Mouse (Mus musculus) intestine, postnatal 0 days (tissue): ENCODE measurements at regions not wholly inside any gene's neighbourhood (a gene's known extent, or its start where the extent isn't known, plus 50 kb on each side); places are given as distances from the start of the nearest gene placed in this dataset.

Experiments
- ATAC-seq: fragments of 200-750 bp; cut with Nextera tagmentation; 2 replicates; pipeline ENCODE4 v1.8.0; 2017; ENCODE audit warnings: mild to moderate bottlenecking, moderate TSS enrichment, moderate library complexity
- H3K27ac ChIP-seq: fragments of 300-500 bp; sonication (generic); 2 replicates; pipeline ENCODE4 v1.5.1; 2014; ENCODE audit warnings: mild to moderate bottlenecking, low read depth, low read length, moderate library complexity
- H3K27me3 ChIP-seq: fragments of 300-500 bp; sonication (generic); replicated peaks from 2 replicates; pipeline ENCODE4 v1.6.1; 2014; ENCODE audit warnings: low read length, mixed read lengths; ENCODE audit not compliant: control insufficient read depth, insufficient read depth
- H3K36me3 ChIP-seq: fragments of 300-500 bp; sonication (generic); 2 replicates; pipeline ENCODE4 v1.6.1; 2014; ENCODE audit warnings: mild to moderate bottlenecking, moderate library complexity; ENCODE audit not compliant: control insufficient read depth, insufficient read depth
- H3K4me1 ChIP-seq: fragments of 300-500 bp; sonication (generic); replicated peaks from 2 replicates; pipeline ENCODE4 v1.6.1; 2014; ENCODE audit warnings: antibody characterized with exemption, low read length, mixed read lengths; ENCODE audit not compliant: control insufficient read depth, insufficient read depth
- H3K4me2 ChIP-seq: fragments of 300-500 bp; sonication (generic); replicated peaks from 2 replicates; pipeline ENCODE4 v1.6.1; 2014; ENCODE audit warnings: low read depth, mild to moderate bottlenecking, moderate library complexity
- H3K4me3 ChIP-seq: fragments of 300-500 bp; sonication (generic); 2 replicates; pipeline ENCODE4 v1.5.1; 2014; ENCODE audit warnings: low read depth, low read length
- H3K9ac ChIP-seq: fragments of 300-500 bp; sonication (generic); 2 replicates; pipeline ENCODE4 v1.6.1; 2014; ENCODE audit warnings: mild to moderate bottlenecking, low read depth, low read length
- H3K9me3 ChIP-seq: fragments of 300-500 bp; sonication (generic); 2 replicates; pipeline ENCODE4 v1.6.1; 2016; ENCODE audit warnings: mixed run types; ENCODE audit not compliant: control insufficient read depth
- CTCF ChIP-seq: sonication (generic); IDR thresholded peaks from 2 replicates; pipeline ENCODE4 v1.5.1; 2016; ENCODE audit warnings: low read depth, mild to moderate bottlenecking, control low read depth, antibody characterized with exemption, moderate library complexity
- WGBS: fragments of 180-500 bp; shearing (Covaris S2); extraction: QIAGEN DNeasy Blood & Tissue Kit; methylation state at CpG from one replicate; pipeline ENCODE4 v1.1.7; 2014; 5-methylcytosine and 5-hydroxymethylcytosine counted together

DNA sequence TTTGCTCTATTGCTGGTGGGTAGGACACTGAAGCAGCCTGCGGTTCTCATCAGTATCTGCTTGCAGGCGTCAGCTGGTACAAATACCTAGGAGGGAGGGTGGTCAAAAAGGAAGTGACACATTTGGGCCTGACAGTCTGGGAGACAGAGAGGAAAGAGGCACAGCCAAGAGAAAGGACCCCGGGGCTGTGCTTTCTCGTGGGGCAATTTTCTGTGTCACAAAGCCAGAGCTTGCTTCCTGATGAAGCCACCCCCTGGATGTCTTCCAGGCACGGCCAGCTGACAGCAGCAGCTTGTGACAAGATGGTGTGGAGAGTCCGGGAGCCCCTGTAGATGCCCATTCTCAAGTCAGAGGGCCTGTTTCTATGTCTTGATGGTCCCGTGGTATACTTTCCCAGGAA, 1181.8 kb upstream of the A1bg start:
- TF ChIP-seq CTCF, result no peak
- WGBS, result 66% methylated on average over 7 of the region's 7 CpGs
- Histone ChIP-seq H3K9me3 (0 out of 2 replicates have a peak, but pooled peaks cover 7% of the 10 kb centered on the region), H3K27me3 (no peaks in the 10 kb centered on the region), H3K4me2 (no peak overlapping the region), H3K27ac (no peak overlapping the region), H3K4me1 (no peaks in the 10 kb centered on the region), H3K9ac (no peak overlapping the region), H3K4me3 (no peak overlapping the region), H3K36me3 (no peaks in the 10 kb centered on the region)
- ATAC-seq, result no peak

DNA sequence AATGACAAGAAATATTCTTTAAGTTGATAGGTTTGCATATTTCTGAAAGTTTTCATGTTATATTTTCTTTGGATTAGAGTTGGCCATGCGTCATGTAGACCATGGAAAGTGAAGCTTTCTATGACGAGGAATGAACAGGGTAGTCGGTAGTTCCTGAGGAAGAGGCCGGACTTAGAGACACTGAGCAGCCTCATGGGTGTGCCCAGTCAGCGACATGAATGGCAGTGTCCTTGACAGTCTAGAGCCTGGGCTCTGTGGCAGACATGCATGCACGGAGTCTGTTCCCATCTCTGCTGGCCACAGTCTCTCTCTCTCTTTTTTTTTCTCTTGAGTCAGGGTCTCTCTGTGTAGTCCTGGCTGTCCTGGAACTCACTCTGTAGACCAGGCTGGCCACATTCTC, 1176.9 kb upstream of the A1bg start:
- 77% methylated on average over 6 of the region's 6 CpGs for WGBS
- Histone ChIP-seq H3K36me3 (no peaks in the 10 kb centered on the region), H3K27me3 (no peaks in the 10 kb centered on the region), H3K9ac (no peak overlapping the region), H3K4me1 (peaks cover 5% of the 10 kb centered on the region), H3K4me2 (no peak overlapping the region), H3K4me3 (no peak overlapping the region), H3K9me3 (0 out of 2 replicates have a peak, but pooled peaks cover 7% of the 10 kb centered on the region), H3K27ac (no peak overlapping the region)
- no peak for ATAC-seq
- no peak for TF ChIP-seq CTCF

DNA sequence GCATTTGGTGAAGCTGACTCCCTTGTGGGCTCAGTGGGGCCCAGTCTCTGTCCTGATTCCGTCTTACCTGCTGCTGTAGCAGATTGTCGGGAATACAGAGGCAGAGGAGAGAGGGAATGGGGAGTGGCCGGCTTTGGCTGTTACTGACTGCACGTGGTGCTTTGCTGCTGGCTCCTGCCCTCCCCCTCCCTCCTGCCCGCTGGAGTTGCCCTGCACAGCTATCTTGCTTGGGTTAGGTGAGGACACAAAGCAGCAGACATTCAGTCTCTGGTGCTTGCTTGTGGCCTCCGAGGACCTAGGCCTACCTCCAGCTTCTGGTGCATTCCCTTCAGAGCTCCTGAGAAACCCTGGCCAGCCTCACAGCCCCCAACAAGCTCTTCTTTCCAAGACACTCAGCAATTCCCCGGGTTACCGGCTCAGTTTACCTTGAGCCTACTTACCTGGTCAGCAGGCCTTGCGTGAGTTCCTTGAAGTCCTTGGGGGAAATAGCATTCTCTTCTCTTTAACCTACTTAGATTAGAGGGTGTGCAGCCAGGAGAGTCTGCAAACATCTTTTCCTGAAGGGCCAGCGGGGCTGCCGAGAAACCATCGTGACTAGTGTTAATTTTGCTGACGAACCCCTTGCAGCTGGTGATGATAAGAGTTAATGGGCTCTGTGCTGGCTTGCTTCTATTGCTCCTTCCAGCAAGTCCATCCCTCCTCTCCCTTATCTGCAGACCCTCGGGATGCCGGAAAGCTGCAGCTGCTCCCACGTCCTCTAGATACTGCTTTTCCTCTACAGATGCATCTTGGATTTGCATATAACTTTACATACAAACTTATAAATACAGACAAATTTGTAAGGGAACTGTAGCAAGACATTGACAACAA, 1176.2 kb upstream of the A1bg start:
- WGBS, result 38% methylated on average over 16 of the region's 16 CpGs
- ATAC-seq, result peak; percentile 84
- Histone ChIP-seq H3K4me2 (0 out of 2 replicates have a peak overlapping the region, but pooled peaks have one; percentile 0), H3K27me3 (no peaks in the 10 kb centered on the region), H3K9ac (no peak overlapping the region), H3K36me3 (no peaks in the 10 kb centered on the region), H3K9me3 (0 out of 2 replicates have a peak, but pooled peaks cover 7% of the 10 kb centered on the region), H3K4me3 (no peak overlapping the region), H3K4me1 (peaks cover 5% of the 10 kb centered on the region), H3K27ac (no peak overlapping the region)
- TF ChIP-seq CTCF, result no peak

DNA sequence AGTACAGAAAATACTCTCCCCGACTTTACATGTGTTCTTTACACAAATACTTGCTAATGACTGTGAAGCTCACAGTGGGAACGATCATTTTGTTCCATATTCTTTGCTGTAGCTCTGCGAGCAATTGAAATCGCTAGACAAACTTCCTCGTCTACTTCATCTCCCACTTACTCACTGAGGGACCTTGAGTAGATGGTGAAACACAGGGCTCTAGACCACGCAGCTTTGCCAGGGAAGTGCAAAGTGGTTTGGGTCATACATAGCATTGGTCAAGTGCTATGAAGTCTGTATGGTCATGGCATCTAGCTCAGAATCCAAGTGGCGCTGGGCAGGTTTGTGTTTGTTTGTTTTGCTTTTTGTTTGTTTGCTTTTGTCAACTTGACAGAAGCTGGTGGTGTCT, 1174.0 kb upstream of the A1bg start:
- no peaks in the 10 kb centered on the region for H3K36me3 ChIP-seq
- H3K4me2 ChIP-seq, result no peak overlapping the region
- H3K4me1 ChIP-seq, result peaks cover 7% of the 10 kb centered on the region
- H3K27me3 ChIP-seq, result no peaks in the 10 kb centered on the region
- H3K27ac ChIP-seq, result no peak overlapping the region
- TF ChIP-seq CTCF, result no peak
- no peak overlapping the region for H3K4me3 ChIP-seq
- no peaks in the 10 kb centered on the region for H3K9me3 ChIP-seq
- 85% methylated on average over 7 of the region's 7 CpGs for WGBS
- ATAC-seq, result no peak
- no peak overlapping the region for H3K9ac ChIP-seq

DNA sequence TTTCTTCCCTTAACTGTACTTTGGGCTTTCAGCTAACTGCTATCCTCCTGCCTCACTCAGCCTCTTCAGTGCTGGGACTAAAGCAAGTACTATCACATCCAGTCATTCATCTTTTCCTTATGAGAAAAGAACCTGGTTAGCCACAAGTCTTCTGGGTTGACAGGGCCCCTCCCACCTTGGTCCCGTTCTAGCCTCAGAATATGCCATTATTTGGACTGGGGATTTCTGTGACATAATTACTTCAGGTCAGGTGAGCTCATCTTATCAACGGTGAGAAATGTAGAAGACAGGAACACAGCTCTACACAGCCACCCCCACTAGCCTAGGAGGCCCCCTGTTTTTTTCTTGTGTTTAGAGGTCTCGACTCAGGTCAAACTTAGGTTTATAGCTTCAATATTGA, 1172.4 kb upstream of the A1bg start:
- Histone ChIP-seq H3K9ac (no peak overlapping the region), H3K4me1 (peaks cover 8% of the 10 kb centered on the region), H3K27ac (no peak overlapping the region), H3K36me3 (no peaks in the 10 kb centered on the region), H3K4me3 (no peak overlapping the region), H3K27me3 (no peaks in the 10 kb centered on the region), H3K4me2 (no peak overlapping the region), H3K9me3 (no peaks in the 10 kb centered on the region)
- no peak for ATAC-seq
- WGBS, result 73% methylated on average over 3 of the region's 3 CpGs
- no peak for TF ChIP-seq CTCF

DNA sequence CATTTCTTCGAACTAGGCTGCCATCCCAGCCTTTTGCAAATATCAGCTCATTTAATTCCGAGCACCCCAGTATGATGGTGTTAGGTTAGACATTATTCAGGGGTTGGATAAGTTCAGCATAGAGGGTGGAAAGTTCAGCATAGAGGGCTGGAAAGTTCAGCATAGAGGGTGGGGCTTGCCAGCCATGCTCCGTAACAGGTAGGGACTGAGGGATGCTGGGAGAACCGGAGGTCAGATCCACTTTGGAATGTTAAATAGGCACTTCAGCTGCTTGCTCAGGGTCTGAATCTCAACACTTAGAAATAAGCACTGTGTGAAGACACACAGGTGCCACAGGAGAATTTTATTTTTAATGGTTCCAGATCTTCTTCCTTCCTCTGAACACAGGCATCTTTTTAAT, 1170.9 kb upstream of the A1bg start:
- WGBS, result 80% methylated on average over 4 of the region's 4 CpGs
- no peaks in the 10 kb centered on the region for H3K36me3 ChIP-seq

More for the DNA sequence above, 1170.9 kb upstream of the A1bg start:
- peaks cover 4% of the 10 kb centered on the region for H3K4me1 ChIP-seq
- H3K4me2 ChIP-seq, result no peak overlapping the region
- no peak for ATAC-seq
- H3K27ac ChIP-seq, result no peak overlapping the region
- H3K4me3 ChIP-seq, result no peak overlapping the region
- H3K9me3 ChIP-seq, result no peaks in the 10 kb centered on the region
- no peak overlapping the region for H3K9ac ChIP-seq
- H3K27me3 ChIP-seq, result no peaks in the 10 kb centered on the region
- no peak for TF ChIP-seq CTCF
